Mouse (Mus musculus) hindbrain, embryonic 12.5 days (tissue): ENCODE data around the gene Dynlrb2. TPM values are rescaled to one million over a fixed set of nuclear protein-coding genes. Genes with fewer than 3 reads are reported as not detected.

ENCODE experiments used
- ATAC-seq: fragments of 200-750 bp; cut with Nextera tagmentation; 2 replicates; pipeline ENCODE4 v1.8.0; 2017; ENCODE audit warnings: moderate TSS enrichment; ENCODE audit not compliant: low FRiP score
- H3K27ac ChIP-seq: fragments of 300-500 bp; sonication (generic); 2 replicates; pipeline ENCODE4 v1.5.1; 2016; ENCODE audit warnings: mild to moderate bottlenecking
- H3K27me3 ChIP-seq: fragments of 300-500 bp; sonication (generic); 2 replicates; pipeline ENCODE4 v1.6.1; 2016; ENCODE audit warnings: mild to moderate bottlenecking
- H3K36me3 ChIP-seq: fragments of 300-500 bp; sonication (generic); 2 replicates; pipeline ENCODE4 v1.6.1; 2016; ENCODE audit warnings: mild to moderate bottlenecking
- H3K4me1 ChIP-seq: fragments of 300-500 bp; sonication (generic); 2 replicates; pipeline ENCODE4 v1.6.1; 2016
- H3K4me2 ChIP-seq: fragments of 300-500 bp; sonication (generic); replicated peaks from 2 replicates; pipeline ENCODE4 v1.6.1; 2016; ENCODE audit warnings: mild to moderate bottlenecking
- H3K4me3 ChIP-seq: fragments of 300-500 bp; sonication (generic); 2 replicates; pipeline ENCODE4 v1.5.1; 2016; ENCODE audit warnings: mild to moderate bottlenecking
- H3K9ac ChIP-seq: fragments of 300-500 bp; sonication (generic); 2 replicates; pipeline ENCODE4 v1.6.1; 2016; ENCODE audit warnings: mild to moderate bottlenecking, moderate library complexity
- H3K9me3 ChIP-seq: fragments of 300-500 bp; sonication (generic); replicated peaks from 2 replicates; pipeline ENCODE4 v1.6.1; 2016; ENCODE audit warnings: mild to moderate bottlenecking
- WGBS: fragments of 180-500 bp; shearing (Covaris S2); methylation state at CpG from one replicate; pipeline ENCODE4 v1.1.7; 2016; 5-methylcytosine and 5-hydroxymethylcytosine counted together
- polyA plus RNA-seq: library from polyadenylated mRNA; unstranded; fragments of >200 nt; fragmentation: Nextera tagmentation; extraction: Ambion mirVana; gene quantifications from 2 replicates; pipeline ENCODE4 v1.2.1, GENCODE M21; 2016

The Dynlrb2 gene
- 18.3 and 23.5 TPM in 2 replicates for polyA plus RNA-seq

DNA sequence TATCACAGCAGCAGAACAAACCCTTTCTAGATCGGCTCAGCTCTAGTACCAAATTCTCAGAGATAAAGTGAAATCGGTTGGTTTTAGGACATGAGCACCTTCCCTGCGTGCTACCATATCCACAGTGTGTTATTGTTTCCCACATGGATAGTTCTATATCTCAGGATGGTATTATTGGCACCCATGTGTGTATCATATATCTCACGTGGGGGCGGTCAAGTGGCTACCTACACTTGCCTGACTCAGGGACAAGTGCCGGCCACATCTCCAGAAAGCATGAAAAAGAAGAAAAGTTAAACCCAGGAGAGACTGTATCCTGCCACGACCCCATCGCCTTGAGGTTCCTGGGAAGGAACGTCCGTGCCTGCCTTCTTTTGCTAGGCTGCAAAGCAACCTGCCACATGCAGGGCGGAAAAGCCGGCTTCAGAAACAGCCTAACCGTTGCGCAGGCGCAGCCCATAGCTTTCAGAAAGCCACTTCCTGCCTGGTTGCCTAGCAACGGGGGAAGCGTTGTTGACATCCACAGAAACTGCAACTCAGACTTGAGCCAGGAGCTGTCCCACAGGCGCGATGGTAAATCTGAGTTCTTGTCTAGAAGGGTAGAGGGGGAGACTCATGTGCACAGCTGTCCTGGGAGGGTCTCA is at the start of gene Dynlrb2:
Gene Dynlrb2, plus strand, starts transcription at position 498 of the 644 bp plus-strand sequence.
- Histone ChIP-seq H3K4me3 (peak within 1 kb of the TSS; percentile 40), H3K4me2 (peak within 1 kb of the TSS; percentile 68), H3K4me1 (peaks cover 5% of the 10 kb centered on the region; the same call in 1 of the 2 replicates), H3K36me3 (no peaks in the 10 kb centered on the region), H3K9me3 (0 out of 2 replicates have a peak, but pooled peaks cover 7% of the 10 kb centered on the region), H3K27ac (peak within 1 kb of the TSS; percentile 49; the same call in 1 of the 2 replicates), H3K27me3 (no peaks in the 10 kb centered on the region), H3K9ac (peak within 1 kb of the TSS; percentile 53)
- peak; percentile 92 for ATAC-seq
- 9% methylated on average over 19 of the region's 19 CpGs for WGBS

DNA sequence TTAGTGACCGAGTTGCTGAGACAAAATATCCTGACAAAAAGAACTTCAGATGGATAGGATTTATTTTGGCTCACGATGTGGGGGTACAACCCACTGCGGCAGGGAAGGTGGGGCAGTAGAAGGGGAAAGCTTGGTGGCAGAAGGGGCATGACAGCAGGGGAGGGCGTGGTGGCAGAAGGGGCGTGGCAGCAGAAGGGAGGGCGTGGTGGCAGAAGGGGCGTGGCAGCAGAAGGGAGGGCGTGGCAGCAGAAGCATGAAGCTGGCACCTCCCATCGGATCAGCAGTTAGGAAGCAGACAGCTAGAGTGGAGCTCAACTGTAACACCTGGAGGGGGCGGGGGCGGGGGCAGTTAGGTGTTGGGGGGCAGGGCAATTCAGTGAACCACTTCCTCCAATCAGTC is 46.2 kb upstream of the Dynlrb2 start:
- Histone ChIP-seq H3K4me3 (no peak overlapping the region), H3K4me1 (no peaks in the 10 kb centered on the region), H3K27me3 (no peaks in the 10 kb centered on the region), H3K9me3 (no peaks in the 10 kb centered on the region), H3K36me3 (no peaks in the 10 kb centered on the region), H3K27ac (no peak overlapping the region), H3K4me2 (no peak overlapping the region), H3K9ac (no peak overlapping the region)
- 71% methylated on average over 10 of the region's 11 CpGs for WGBS
- ATAC-seq: no peak

DNA sequence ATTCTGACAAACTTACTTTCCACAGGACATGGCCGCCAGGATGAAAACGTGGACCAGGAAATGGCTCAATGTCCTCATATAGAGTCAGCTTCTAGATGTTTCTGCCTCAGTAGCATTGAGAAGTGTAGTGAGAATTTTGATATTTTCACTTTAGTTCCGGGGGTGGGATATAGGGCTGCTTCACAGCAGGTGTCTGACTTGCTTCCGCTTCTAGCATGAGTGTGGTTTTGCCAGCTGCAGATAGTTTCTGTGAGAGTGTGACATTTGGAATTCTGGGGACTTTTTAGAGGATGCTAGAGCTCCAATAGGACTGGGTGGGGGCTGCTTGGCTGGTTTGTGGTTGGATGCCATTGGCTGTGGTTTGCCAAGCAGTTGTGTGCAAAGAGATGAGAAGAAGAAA is 43.3 kb upstream of the Dynlrb2 start:
- Histone ChIP-seq H3K4me3 (no peak overlapping the region), H3K4me2 (no peak overlapping the region), H3K27me3 (no peaks in the 10 kb centered on the region), H3K36me3 (no peaks in the 10 kb centered on the region), H3K27ac (no peak overlapping the region), H3K9ac (no peak overlapping the region), H3K4me1 (no peaks in the 10 kb centered on the region), H3K9me3 (no peaks in the 10 kb centered on the region)
- WGBS: 79% methylated on average over 4 of the region's 4 CpGs
- ATAC-seq: no peak

DNA sequence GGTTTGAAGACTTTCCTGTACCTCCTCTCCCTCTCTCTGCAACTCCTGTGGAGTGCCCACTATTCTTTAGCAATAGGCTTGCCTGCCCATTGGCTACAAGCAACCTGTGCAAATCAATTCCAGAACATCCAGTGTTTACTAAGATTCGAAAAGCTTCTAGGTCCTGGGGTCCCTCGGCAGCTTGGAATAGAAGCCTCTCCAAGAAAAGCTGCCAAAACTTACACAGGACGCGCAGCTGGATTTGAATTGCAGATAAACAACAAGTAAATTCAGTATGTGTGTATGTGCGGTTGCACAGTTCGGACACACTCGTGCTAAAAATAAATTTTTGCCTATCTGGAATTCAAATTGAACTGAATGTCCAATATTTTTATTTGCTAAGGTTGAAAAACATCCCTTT is 38.2 kb upstream of the Dynlrb2 start:
- Histone ChIP-seq H3K4me1 (no peaks in the 10 kb centered on the region), H3K9me3 (no peaks in the 10 kb centered on the region), H3K4me3 (no peak overlapping the region), H3K27me3 (no peaks in the 10 kb centered on the region), H3K36me3 (no peaks in the 10 kb centered on the region), H3K9ac (no peak overlapping the region), H3K4me2 (no peak overlapping the region), H3K27ac (no peak overlapping the region)
- 86% methylated on average over 7 of the region's 7 CpGs for WGBS
- ATAC-seq: no peak

DNA sequence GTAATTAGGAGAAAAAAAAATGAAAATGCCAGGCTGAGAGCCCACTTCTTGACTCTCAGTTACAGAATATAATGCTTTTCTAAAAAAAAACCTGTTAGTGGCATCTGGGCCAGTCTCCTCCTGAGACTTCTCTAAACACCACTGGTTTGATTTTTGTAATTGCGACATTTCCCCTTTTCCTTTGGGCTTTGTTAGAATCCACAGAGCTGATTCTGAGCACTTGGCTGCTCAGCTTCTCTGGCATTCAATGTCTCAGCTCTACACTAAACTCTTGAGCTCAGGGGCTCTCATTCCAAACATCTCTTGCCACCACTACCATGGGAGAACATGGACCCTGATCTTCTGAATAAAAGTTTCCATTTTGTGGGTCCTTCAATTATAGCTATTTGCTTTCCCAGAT is 37.7 kb upstream of the Dynlrb2 start:
- no peak overlapping the region for H3K9ac ChIP-seq
- no peaks in the 10 kb centered on the region for H3K4me1 ChIP-seq
- H3K9me3 ChIP-seq: no peaks in the 10 kb centered on the region
- no peak for ATAC-seq
- 76% methylated on average over 1 of the region's 1 CpGs for WGBS
- H3K4me3 ChIP-seq: no peak overlapping the region
- H3K27me3 ChIP-seq: no peaks in the 10 kb centered on the region
- no peak overlapping the region for H3K4me2 ChIP-seq
- H3K36me3 ChIP-seq: no peaks in the 10 kb centered on the region
- no peak overlapping the region for H3K27ac ChIP-seq

DNA sequence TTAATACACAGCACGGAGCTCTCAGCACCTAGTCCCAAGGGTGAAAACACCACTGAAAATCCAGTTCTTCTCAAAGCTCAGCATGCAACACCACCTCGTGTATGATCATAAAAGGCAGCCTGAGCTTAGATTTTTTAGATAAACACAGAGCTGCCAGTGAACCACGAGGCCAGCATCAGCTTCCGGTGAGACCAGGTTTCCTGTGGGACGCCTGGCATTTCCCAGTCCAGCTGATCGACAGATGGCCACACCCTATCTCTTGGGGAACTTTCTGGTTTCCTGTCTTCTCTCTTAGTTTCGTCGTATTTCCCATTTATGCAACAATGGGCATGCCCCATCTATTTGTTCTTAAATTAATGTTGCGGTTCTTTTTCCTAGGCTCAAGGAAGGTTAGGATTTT is 26.8 kb upstream of the Dynlrb2 start:
- no peaks in the 10 kb centered on the region for H3K36me3 ChIP-seq
- H3K4me3 ChIP-seq: no peak overlapping the region
- 83% methylated on average over 9 of the region's 9 CpGs for WGBS
- no peaks in the 10 kb centered on the region for H3K27me3 ChIP-seq
- no peak overlapping the region for H3K27ac ChIP-seq
- ATAC-seq: no peak
- no peak overlapping the region for H3K9ac ChIP-seq
- H3K4me2 ChIP-seq: no peak overlapping the region
- no peaks in the 10 kb centered on the region for H3K4me1 ChIP-seq
- no peaks in the 10 kb centered on the region for H3K9me3 ChIP-seq

- H3K4me3 ChIP-seq: no peak overlapping the region
- no peak overlapping the region for H3K9ac ChIP-seq
- no peak for ATAC-seq
- no peak overlapping the region for H3K4me2 ChIP-seq
- H3K4me1 ChIP-seq: no peaks in the 10 kb centered on the region
- H3K36me3 ChIP-seq: no peaks in the 10 kb centered on the region
- no peak overlapping the region for H3K27ac ChIP-seq
- no peaks in the 10 kb centered on the region for H3K9me3 ChIP-seq
- no peaks in the 10 kb centered on the region for H3K27me3 ChIP-seq
These were observed 26.1 kb upstream of the Dynlrb2 start for GRCm38 (mm10) chr8:116478681-116479080.

GRCm38 (mm10) chr8:116480894-116481293 is 23.9 kb upstream of the Dynlrb2 start:
- Histone ChIP-seq H3K4me2 (no peak overlapping the region), H3K27me3 (no peaks in the 10 kb centered on the region), H3K4me1 (no peaks in the 10 kb centered on the region), H3K9ac (no peak overlapping the region), H3K27ac (no peak overlapping the region), H3K9me3 (no peaks in the 10 kb centered on the region), H3K4me3 (no peak overlapping the region), H3K36me3 (no peaks in the 10 kb centered on the region)
- WGBS: 29% methylated on average over 7 of the region's 7 CpGs
- no peak for ATAC-seq

DNA sequence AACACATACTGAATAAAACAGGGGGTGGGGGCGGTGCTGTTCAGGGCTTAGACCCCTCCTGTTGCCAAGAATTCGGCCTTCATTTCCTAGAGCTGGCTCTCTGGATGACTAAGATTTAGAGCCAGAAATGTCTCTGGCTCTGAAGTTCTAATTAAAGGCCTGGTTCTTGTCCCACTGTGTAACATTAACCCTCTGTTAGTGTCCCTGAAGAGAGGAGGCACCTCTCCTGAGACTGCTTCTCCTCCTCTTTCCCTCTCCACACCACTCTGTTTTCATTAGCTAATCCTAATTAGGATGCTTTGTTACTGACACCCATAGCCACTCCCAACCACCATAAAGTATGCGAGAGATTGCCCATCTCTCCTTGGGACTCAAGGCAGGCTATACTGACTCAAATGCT is 22.0 kb upstream of the Dynlrb2 start:
- H3K9me3 ChIP-seq: no peaks in the 10 kb centered on the region
- no peaks in the 10 kb centered on the region for H3K27me3 ChIP-seq
- H3K36me3 ChIP-seq: no peaks in the 10 kb centered on the region
- WGBS: 53% methylated on average over 3 of the region's 3 CpGs
- H3K4me2 ChIP-seq: no peak overlapping the region
- no peak for ATAC-seq
- no peak overlapping the region for H3K4me3 ChIP-seq
- no peaks in the 10 kb centered on the region for H3K4me1 ChIP-seq
- H3K9ac ChIP-seq: no peak overlapping the region
- H3K27ac ChIP-seq: no peak overlapping the region

DNA sequence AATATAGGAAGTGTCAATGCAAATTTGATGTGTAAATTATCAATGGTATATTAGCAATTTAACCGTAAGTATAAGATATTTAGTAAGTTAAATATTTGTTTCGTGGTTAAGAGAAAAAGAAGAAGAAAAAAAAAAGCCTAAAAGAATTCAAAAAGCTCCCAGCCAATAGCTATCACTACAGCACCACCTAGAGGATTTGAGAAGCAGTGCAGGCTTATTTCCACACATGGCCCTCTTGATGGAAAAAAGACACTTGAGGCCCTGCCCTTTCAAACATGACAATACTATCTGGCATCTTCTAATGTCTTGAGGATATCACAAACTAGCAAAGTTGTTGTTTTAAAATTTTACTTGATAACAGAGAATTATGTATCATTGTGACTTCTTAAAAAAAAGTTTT is 20.7 kb upstream of the Dynlrb2 start:
- Histone ChIP-seq H3K9ac (no peak overlapping the region), H3K27me3 (no peaks in the 10 kb centered on the region), H3K4me2 (no peak overlapping the region), H3K4me3 (no peak overlapping the region), H3K9me3 (no peaks in the 10 kb centered on the region), H3K4me1 (no peaks in the 10 kb centered on the region), H3K36me3 (no peaks in the 10 kb centered on the region), H3K27ac (no peak overlapping the region)
- 39% methylated on average over 2 of the region's 2 CpGs for WGBS
- ATAC-seq: no peak

DNA sequence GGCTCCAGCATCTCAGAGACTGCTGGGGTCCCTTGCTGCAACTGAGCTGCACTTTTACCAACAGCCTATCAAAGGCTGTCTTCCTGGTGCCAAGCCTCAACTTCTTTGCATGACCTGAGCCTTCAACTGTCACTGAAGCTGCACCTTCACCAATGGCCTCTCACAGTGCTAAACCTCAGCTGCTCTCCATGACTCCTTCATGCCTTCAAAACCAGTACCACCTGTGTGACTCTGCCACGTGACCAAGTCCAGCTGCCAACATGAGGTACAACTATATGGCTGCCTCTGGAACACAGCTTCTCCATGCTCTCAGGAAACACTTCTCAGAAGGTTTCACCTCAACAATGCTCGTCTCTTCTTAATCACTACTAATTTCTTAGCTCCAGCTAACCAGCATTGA is 16.2 kb upstream of the Dynlrb2 start:
- 87% methylated on average over 2 of the region's 2 CpGs for WGBS
- H3K4me2 ChIP-seq: no peak overlapping the region
- no peaks in the 10 kb centered on the region for H3K27me3 ChIP-seq
- no peaks in the 10 kb centered on the region for H3K9me3 ChIP-seq
- no peak overlapping the region for H3K9ac ChIP-seq
- no peak overlapping the region for H3K27ac ChIP-seq
- ATAC-seq: no peak
- H3K4me3 ChIP-seq: no peak overlapping the region
- no peaks in the 10 kb centered on the region for H3K4me1 ChIP-seq
- no peaks in the 10 kb centered on the region for H3K36me3 ChIP-seq

- WGBS: 91% methylated on average over 7 of the region's 7 CpGs
- 0 out of 2 replicates have a peak, but pooled peaks cover 7% of the 10 kb centered on the region for H3K9me3 ChIP-seq
- no peaks in the 10 kb centered on the region for H3K36me3 ChIP-seq
- H3K4me2 ChIP-seq: no peak overlapping the region
- no peak overlapping the region for H3K4me3 ChIP-seq
- peaks cover 5% of the 10 kb centered on the region; the same call in 1 of the 2 replicates for H3K4me1 ChIP-seq
- ATAC-seq: no peak
- H3K9ac ChIP-seq: no peak overlapping the region
- no peak overlapping the region for H3K27ac ChIP-seq
- no peaks in the 10 kb centered on the region for H3K27me3 ChIP-seq
These were observed 4.5 kb upstream of the Dynlrb2 start for GRCm38 (mm10) chr8:116500057-116500809.

DNA sequence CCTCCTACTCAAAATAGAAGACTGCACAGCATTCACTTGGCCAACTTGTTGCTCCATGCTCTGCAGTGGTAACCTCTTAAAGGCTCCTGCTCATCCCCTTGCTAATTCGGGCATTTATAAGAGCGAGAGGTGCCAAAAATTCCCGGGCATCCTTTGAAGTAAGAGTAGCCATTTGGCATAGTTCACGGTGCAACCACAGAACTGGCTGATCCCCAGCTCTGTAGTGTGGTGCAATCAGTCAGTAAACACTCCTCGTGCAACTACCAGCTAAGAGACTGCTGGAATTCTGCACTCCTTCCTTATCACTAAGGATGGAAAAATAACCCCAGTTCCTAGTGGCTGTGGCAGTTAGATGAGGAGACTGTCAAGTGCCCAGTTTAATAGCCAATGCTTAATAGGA is 3.9 kb downstream of the Dynlrb2 start:
- no peaks in the 10 kb centered on the region for H3K9me3 ChIP-seq
- WGBS: 88% methylated on average over 5 of the region's 5 CpGs

More for the DNA sequence above, 3.9 kb downstream of the Dynlrb2 start:
- Histone ChIP-seq H3K27ac (no peak overlapping the region), H3K9ac (no peak overlapping the region), H3K27me3 (no peaks in the 10 kb centered on the region), H3K4me2 (no peak overlapping the region), H3K4me1 (peaks cover 5% of the 10 kb centered on the region; the same call in 1 of the 2 replicates), H3K4me3 (no peak overlapping the region), H3K36me3 (no peaks in the 10 kb centered on the region)
- ATAC-seq: no peak
